ENCODE assay signal across 18 mouse cellular contexts in genomic region chr4:151498481-151499276, GRCm38 (mm10).
A peak's percentile ranks its signal among the peaks of the same experiment; 100 is the strongest.
DNase-seq lines count a peak whose midpoint lies in the region; ATAC-seq and TF ChIP-seq lines count a peak whose summit lies in the region.
"Had no signal": no experiment of that assay in that cellular context is flagged by ENCODE, and none has a peak within 500 bp of the region (broad histone marks: within the 10 kb centered on the region; RNA-seq: fewer than 3 reads in every experiment).

No protein-coding gene starts in this region.

- H3K4me2 ChIP-seq in kidney, embryonic 15.5 days = no peak overlapping the region
- H3K4me2 ChIP-seq in midbrain, postnatal 0 days (ENCODE audit: low read depth, low read length, poor library complexity, severe bottlenecking) = no peak overlapping the region
- no peak overlapping the region for H3K4me2 ChIP-seq in midbrain, embryonic 11.5 days
- H3K4me2 ChIP-seq: limb, embryonic 15.5 days had no signal

- ATAC-seq in kidney, embryonic 15.5 days (replicated peaks; ENCODE audit: low FRiP score) = no peak
- ATAC-seq in midbrain, postnatal 0 days (ENCODE audit: low FRiP score) = no peak
- ATAC-seq in midbrain, embryonic 11.5 days (ENCODE audit: low FRiP score) = no peak
- ATAC-seq: CD4-positive, CD25-positive, alpha-beta regulatory T cell, adult 4 months; forebrain, embryonic 16.5 days; hindbrain, embryonic 16.5 days had no signal

- no peak for TF ChIP-seq POLR2A in kidney, adult 2 months (IDR thresholded peaks at IDR 0.05; ENCODE audit: low read depth, low read length)
- no peak for TF ChIP-seq POLR2A in bone marrow, adult 2 months (IDR thresholded peaks at IDR 0.05; ENCODE audit: borderline replicate concordance, control insufficient read depth, low read depth, low read length)

- no peaks in the 10 kb centered on the region for H3K4me1 ChIP-seq in kidney, adult 2 months (ENCODE audit: control insufficient read depth, insufficient read depth, low read length)
- peaks cover 19% of the 10 kb centered on the region for H3K4me1 ChIP-seq in kidney, embryonic 15.5 days
- no peaks in the 10 kb centered on the region for H3K4me1 ChIP-seq in midbrain, postnatal 0 days (ENCODE audit: insufficient read depth, low read length)
- H3K4me1 ChIP-seq in midbrain, embryonic 11.5 days (ENCODE audit: control insufficient read depth, insufficient read depth, low read length) = no peaks in the 10 kb centered on the region
- H3K4me1 ChIP-seq in bone marrow, adult 2 months (ENCODE audit: control insufficient read depth, insufficient read depth, low read length) = no peaks in the 10 kb centered on the region; the same call in 1 of the 2 replicates
- H3K4me1 ChIP-seq: limb, embryonic 15.5 days had no signal

- peak; percentile 59 for DNase-seq in kidney, adult 2 months
- DNase-seq in midbrain, postnatal 0 days (ENCODE audit: low spot score) = no peak
- no peak for DNase-seq in midbrain, embryonic 11.5 days (ENCODE audit: low spot score, missing footprints)
- peak; percentile 48 for DNase-seq in testis, postnatal 10 days (ENCODE audit: low spot score)
- no peak for DNase-seq in right cerebral cortex, postnatal 25 days
- DNase-seq: adrenal gland, adult 8-10 months; cerebellum, adult 9-11 months; embryo, embryonic 11 days; gastrocnemius, postnatal 10 days; lung, postnatal 10 days; right cerebral cortex, postnatal 4 days; thymus, postnatal 14 days had no signal

- 0 out of 2 replicates have a peak, but pooled peaks have one; percentile 25 for TF ChIP-seq CTCF in kidney, adult 2 months (conservative IDR thresholded peaks at IDR 0.05; ENCODE audit: insufficient read depth, insufficient read length, low read depth, low read length)
- TF ChIP-seq CTCF in midbrain, postnatal 0 days (IDR thresholded peaks at IDR 0.05) = peak; percentile 49
- TF ChIP-seq CTCF in bone marrow, adult 2 months (IDR thresholded peaks at IDR 0.05; ENCODE audit: control insufficient read depth, insufficient read depth, low read length) = 0 out of 2 replicates have a peak, but pooled peaks have one; percentile 14

- H3K9ac ChIP-seq in kidney, embryonic 15.5 days = no peak overlapping the region
- no peak overlapping the region for H3K9ac ChIP-seq in midbrain, postnatal 0 days (replicated peaks; ENCODE audit: low read length, poor library complexity, severe bottlenecking)
- H3K9ac ChIP-seq in midbrain, embryonic 11.5 days (ENCODE audit: low read length) = no peak overlapping the region
- H3K9ac ChIP-seq: limb, embryonic 15.5 days had no signal

- H3K27me3 ChIP-seq in kidney, adult 2 months (replicated peaks; ENCODE audit: control insufficient read depth, insufficient read depth, low read length) = no peaks in the 10 kb centered on the region
- peaks cover 4% of the 10 kb centered on the region; the same call in 1 of the 2 replicates for H3K27me3 ChIP-seq in kidney, embryonic 15.5 days
- no peaks in the 10 kb centered on the region for H3K27me3 ChIP-seq in midbrain, postnatal 0 days (ENCODE audit: insufficient read depth, low read length)
- H3K27me3 ChIP-seq in midbrain, embryonic 11.5 days (ENCODE audit: control insufficient read depth, insufficient read depth, low read length) = no peaks in the 10 kb centered on the region
- H3K27me3 ChIP-seq: limb, embryonic 15.5 days had no signal

- H3K27ac ChIP-seq in kidney, adult 2 months (ENCODE audit: insufficient read depth, low read depth, low read length) = no peak overlapping the region
- no peak overlapping the region for H3K27ac ChIP-seq in kidney, embryonic 15.5 days
- H3K27ac ChIP-seq in midbrain, postnatal 0 days (ENCODE audit: low read depth, low read length) = no peak overlapping the region
- H3K27ac ChIP-seq in midbrain, embryonic 11.5 days (ENCODE audit: low read depth, low read length) = no peak overlapping the region
- H3K27ac ChIP-seq in bone marrow, adult 2 months (ENCODE audit: control insufficient read depth, insufficient read depth, low read depth, low read length, poor library complexity) = no peak overlapping the region
- H3K27ac ChIP-seq: limb, embryonic 15.5 days had no signal

- 59% methylated on average over 5 of the region's 5 CpGs for WGBS in kidney, adult 2 months
- WGBS in kidney, embryonic 15.5 days = 77% methylated on average over 5 of the region's 5 CpGs
- 85% methylated on average over 5 of the region's 5 CpGs for WGBS in midbrain, postnatal 0 days
- WGBS in midbrain, embryonic 11.5 days = 80% methylated on average over 5 of the region's 5 CpGs
- WGBS in bone marrow, adult 2 months = 75% methylated on average over 5 of the region's 5 CpGs

- no peak overlapping the region for H3K4me3 ChIP-seq in kidney, adult 2 months (ENCODE audit: insufficient read depth, low read depth, low read length)
- H3K4me3 ChIP-seq in kidney, embryonic 15.5 days (replicated peaks) = no peak overlapping the region
- H3K4me3 ChIP-seq in midbrain, postnatal 0 days (ENCODE audit: low read depth, low read length) = no peak overlapping the region
- no peak overlapping the region for H3K4me3 ChIP-seq in midbrain, embryonic 11.5 days (ENCODE audit: low read depth, low read length)
- H3K4me3 ChIP-seq in bone marrow, adult 2 months (replicated peaks; ENCODE audit: control insufficient read depth, low read depth, low read length) = no peak overlapping the region
- H3K4me3 ChIP-seq: limb, embryonic 15.5 days had no signal

- no peaks in the 10 kb centered on the region; the same call in 1 of the 2 replicates for H3K9me3 ChIP-seq in kidney, embryonic 15.5 days (replicated peaks)
- H3K9me3 ChIP-seq in midbrain, postnatal 0 days (ENCODE audit: low read length) = no peaks in the 10 kb centered on the region
- peaks cover 10% of the 10 kb centered on the region; the same call in 1 of the 2 replicates for H3K9me3 ChIP-seq in midbrain, embryonic 11.5 days (ENCODE audit: control insufficient read depth, low read length)
- H3K9me3 ChIP-seq: limb, embryonic 15.5 days had no signal

- H3K36me3 ChIP-seq in kidney, adult 2 months (ENCODE audit: control insufficient read depth, insufficient read depth, low read length) = no peaks in the 10 kb centered on the region
- no peaks in the 10 kb centered on the region for H3K36me3 ChIP-seq in kidney, embryonic 15.5 days
- no peaks in the 10 kb centered on the region for H3K36me3 ChIP-seq in midbrain, postnatal 0 days (ENCODE audit: insufficient read depth, low read length)
- no peaks in the 10 kb centered on the region for H3K36me3 ChIP-seq in midbrain, embryonic 11.5 days (ENCODE audit: control insufficient read depth, insufficient read depth, low read length)
- H3K36me3 ChIP-seq: limb, embryonic 15.5 days had no signal

Comparison
In these comparisons a context has a peak if more than half of its experiments do, and no peak if none do; other contexts are left out.
1. DNase-seq: peak in kidney, adult 2 months (single experiment) and testis, postnatal 10 days (single experiment); none in midbrain, postnatal 0 days (single experiment), midbrain, embryonic 11.5 days (single experiment) and right cerebral cortex, postnatal 25 days (single experiment).
2. Peak in every context shown above with its lines, with median percentiles within 50 percentile points of each other: CTCF ChIP-seq.